Mouse (Mus musculus): ENCODE data around the gene Erich3.

DNA sequence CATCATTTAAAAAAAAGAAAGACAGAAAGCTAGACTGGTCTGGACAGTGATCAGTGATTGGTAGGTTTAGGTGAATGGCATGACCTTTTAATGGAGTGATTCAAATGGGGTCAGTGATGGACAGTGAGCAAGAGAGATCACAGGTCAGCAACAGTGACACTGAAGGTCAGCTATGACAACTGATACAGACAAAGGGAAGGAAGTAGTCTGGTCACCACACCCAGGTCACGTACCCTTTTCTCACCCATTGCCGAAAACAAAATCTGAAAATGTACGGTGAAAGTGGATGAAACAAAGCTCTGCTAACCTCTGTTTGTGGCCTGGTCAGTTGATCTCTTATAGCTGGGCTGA is 28.9 kb downstream of the Erich3 start:
- no peak for TF ChIP-seq EP300 (IDR thresholded peaks at IDR 0.05; ENCODE audit: low read depth)
- TF ChIP-seq CTCF (IDR thresholded peaks at IDR 0.05; ENCODE audit: low read depth): no peak

Measured in liver, embryonic 14.5 days (tissue).